Mouse (Mus musculus) MEL (cell line): Measurements from ENCODE around the gene Nfkbil1. TPM values are rescaled to one million over a fixed set of nuclear protein-coding genes. Genes with fewer than 3 reads are reported as not detected.

Experiments
- DNase-seq: peaks from one replicate; pipeline ENCODE4 v3.0.0; 2011; ENCODE audit warnings: low read depth, low spot score
- H3K27ac ChIP-seq: 2 replicates; pipeline ENCODE4 v1.5.1; 2012; ENCODE audit warnings: low read depth, mild to moderate bottlenecking, control low read depth, low read length, moderate library complexity; ENCODE audit not compliant: control insufficient read depth
- H3K27me3 ChIP-seq, 2 experiments: fragments of 150-350 bp in 1 of 2; sonication (generic) in 1 of 2; 2 replicates each; pipeline ENCODE4 v1.6.1; 2012; ENCODE audit warnings: low read length in 2 of 2, mild to moderate bottlenecking in 2 of 2, improper control_type of control experiment in 1 of 2, moderate library complexity in 1 of 2; ENCODE audit not compliant: insufficient read depth in 2 of 2, control insufficient read depth in 1 of 2
- H3K36me3 ChIP-seq, 2 experiments: 2 replicates each; pipeline ENCODE4 v1.6.1; 2012 to 2014; ENCODE audit warnings: low read length in 2 of 2, improper control_type of control experiment in 1 of 2, inconsistent platforms in 1 of 2, mild to moderate bottlenecking in 1 of 2; ENCODE audit not compliant: insufficient read depth in 2 of 2, control insufficient read depth in 1 of 2
- H3K4me1 ChIP-seq, 2 experiments: fragments of 150-350 bp in 1 of 2; sonication (generic) in 1 of 2; 2 replicates each; pipeline ENCODE4 v1.6.1; 2012; ENCODE audit warnings: low read length in 2 of 2, improper control_type of control experiment in 1 of 2, mild to moderate bottlenecking in 1 of 2; ENCODE audit not compliant: insufficient read depth in 2 of 2, control insufficient read depth in 1 of 2
- H3K4me3 ChIP-seq, 2 experiments: fragments of 150-350 bp in 1 of 2; sonication (generic) in 1 of 2; 2 replicates each; pipeline ENCODE4 v1.5.1; 2012; ENCODE audit warnings: low read depth in 2 of 2, low read length in 2 of 2, mild to moderate bottlenecking in 2 of 2, moderate library complexity in 2 of 2, control low read depth in 1 of 2, improper control_type of control experiment in 1 of 2; ENCODE audit not compliant: control insufficient read depth in 1 of 2, insufficient read depth in 1 of 2
- H3K79me2 ChIP-seq: 2 replicates; pipeline ENCODE4 v1.6.1; 2012; ENCODE audit warnings: mild to moderate bottlenecking, low read length, moderate library complexity; ENCODE audit not compliant: control insufficient read depth, poor library complexity, insufficient read depth
- H3K9ac ChIP-seq: 2 replicates; pipeline ENCODE4 v1.6.1; 2012; ENCODE audit warnings: low read depth, mild to moderate bottlenecking, control low read depth, low read length, moderate library complexity; ENCODE audit not compliant: control insufficient read depth, poor library complexity, severe bottlenecking
- H3K9me3 ChIP-seq: fragments of 150-350 bp; sonication (generic); replicated peaks from 2 replicates; pipeline ENCODE4 v1.6.1; 2012; ENCODE audit warnings: mild to moderate bottlenecking, low read length, improper control_type of control experiment, moderate library complexity; ENCODE audit not compliant: insufficient read depth
- BHLHE40 ChIP-seq: IDR thresholded peaks from 2 replicates; pipeline ENCODE4 v1.6.1; 2012; ENCODE audit warnings: low read depth, mild to moderate bottlenecking, inconsistent platforms, low read length, improper control_type of control experiment, borderline replicate concordance
- CHD2 ChIP-seq: IDR thresholded peaks from 2 replicates; pipeline ENCODE4 v1.6.1; 2011; ENCODE audit warnings: low read length, improper control_type of control experiment
- CTCF ChIP-seq, 3 experiments: IDR thresholded peaks in 2 of 3; conservative IDR thresholded peaks in 1 of 3; 2 replicates each; pipeline ENCODE4 v1.5.1; 2011 to 2012; ENCODE audit warnings: low read length in 3 of 3, low read depth in 2 of 3, mild to moderate bottlenecking in 2 of 3, improper control_type of control experiment in 1 of 3, inconsistent platforms in 1 of 3, mixed read lengths in 1 of 3, moderate library complexity in 1 of 3; ENCODE audit not compliant: control insufficient read depth in 1 of 3, insufficient read depth in 1 of 3, poor library complexity in 1 of 3, severe bottlenecking in 1 of 3
- JUND ChIP-seq: IDR thresholded peaks from 2 replicates; pipeline ENCODE4 v1.6.1; 2011; ENCODE audit warnings: low read depth, mild to moderate bottlenecking, improper control_type of control experiment, low read length
- KAT2A ChIP-seq: conservative IDR thresholded peaks from 2 replicates; pipeline ENCODE4 v1.6.1; 2012; ENCODE audit warnings: low read depth, low read length, improper control_type of control experiment, inconsistent platforms
- MAX ChIP-seq: IDR thresholded peaks from 2 replicates; pipeline ENCODE4 v1.6.1; 2011; ENCODE audit warnings: low read length, improper control_type of control experiment
- MAZ ChIP-seq: IDR thresholded peaks from 2 replicates; pipeline ENCODE4 v1.6.1; 2012; ENCODE audit warnings: low read depth, mild to moderate bottlenecking, inconsistent platforms, low read length, improper control_type of control experiment
- MEF2A ChIP-seq: IDR thresholded peaks from 2 replicates; pipeline ENCODE4 v1.6.1; 2014; ENCODE audit warnings: low read depth, mild to moderate bottlenecking, inconsistent platforms, low read length, improper control_type of control experiment; ENCODE audit not compliant: poor library complexity, insufficient replicate concordance, severe bottlenecking; ENCODE audit errors: extremely low read depth
- MYC ChIP-seq: IDR thresholded peaks from 2 replicates; pipeline ENCODE4 v1.6.1; 2011; ENCODE audit warnings: low read depth, mild to moderate bottlenecking, low read length, improper control_type of control experiment, moderate library complexity
- NRF1 ChIP-seq: IDR thresholded peaks from 2 replicates; pipeline ENCODE4 v1.6.1; 2014; ENCODE audit warnings: low read depth, mild to moderate bottlenecking, inconsistent platforms, low read length, improper control_type of control experiment, moderate library complexity; ENCODE audit not compliant: poor library complexity, insufficient read depth, severe bottlenecking
- POLR2A ChIP-seq, 2 experiments: IDR thresholded peaks; 2 replicates each; pipeline ENCODE4 v1.6.1; 2011 to 2012; ENCODE audit warnings: low read length in 2 of 2, mild to moderate bottlenecking in 2 of 2, control low read depth in 1 of 2, improper control_type of control experiment in 1 of 2, low read depth in 1 of 2, moderate library complexity in 1 of 2; ENCODE audit not compliant: control insufficient read depth in 1 of 2, insufficient read depth in 1 of 2, poor library complexity in 1 of 2
- POLR2AphosphoS5 ChIP-seq: IDR thresholded peaks from 2 replicates; pipeline ENCODE4 v1.6.1; 2012; ENCODE audit warnings: low read depth, borderline replicate concordance, mild to moderate bottlenecking, inconsistent platforms, low read length, moderate library complexity, mixed read lengths
- RAD21 ChIP-seq: IDR thresholded peaks from 2 replicates; pipeline ENCODE4 v1.6.1; 2011; ENCODE audit warnings: mild to moderate bottlenecking, low read depth, low read length, improper control_type of control experiment
- SMC3 ChIP-seq: IDR thresholded peaks from 2 replicates; pipeline ENCODE4 v1.6.1; 2011; ENCODE audit warnings: low read depth, low read length, improper control_type of control experiment
- TBP ChIP-seq: IDR thresholded peaks from 2 replicates; pipeline ENCODE4 v1.8.0; 2011; ENCODE audit warnings: low read depth, low read length, improper control_type of control experiment
- USF2 ChIP-seq, 2 experiments: IDR thresholded peaks; 2 replicates each; pipeline ENCODE4 v1.6.1; 2011 to 2012; ENCODE audit warnings: improper control_type of control experiment in 2 of 2, low read length in 2 of 2, borderline replicate concordance in 1 of 2, inconsistent platforms in 1 of 2, low read depth in 1 of 2, mild to moderate bottlenecking in 1 of 2; ENCODE audit not compliant: insufficient read depth in 1 of 2
- ZMIZ1 ChIP-seq: IDR thresholded peaks from 2 replicates; pipeline ENCODE4 v1.6.1; 2012; ENCODE audit warnings: low read depth, mild to moderate bottlenecking, inconsistent platforms, low read length, improper control_type of control experiment, moderate library complexity
- polyA plus RNA-seq, 2 experiments: library from polyadenylated mRNA; stranded (reverse) in 1 of 2; unstranded in 1 of 2; fragments of >175 nt in 1 of 2; fragments of >200 nt in 1 of 2; gene quantifications; 2 replicates each; pipeline versions ENCODE4 v1.2.1 to v1.2.4; 2012; ENCODE audit warnings: low replicate concordance in 2 of 2, low read depth in 1 of 2; ENCODE audit not compliant: insufficient read length in 2 of 2, insufficient read depth in 1 of 2, missing spikeins in 1 of 2
- total RNA-seq: library from RNA; depleted of rRNA; stranded (reverse); fragments of 300-350 nt; gene quantifications from 2 replicates; pipeline ENCODE4 v1.2.3, GENCODE M21; 2012

The Nfkbil1 gene
- total and polyA plus RNA-seq, 3 experiments = 10.3 to 26.0 TPM; not detected in 1

DNA sequence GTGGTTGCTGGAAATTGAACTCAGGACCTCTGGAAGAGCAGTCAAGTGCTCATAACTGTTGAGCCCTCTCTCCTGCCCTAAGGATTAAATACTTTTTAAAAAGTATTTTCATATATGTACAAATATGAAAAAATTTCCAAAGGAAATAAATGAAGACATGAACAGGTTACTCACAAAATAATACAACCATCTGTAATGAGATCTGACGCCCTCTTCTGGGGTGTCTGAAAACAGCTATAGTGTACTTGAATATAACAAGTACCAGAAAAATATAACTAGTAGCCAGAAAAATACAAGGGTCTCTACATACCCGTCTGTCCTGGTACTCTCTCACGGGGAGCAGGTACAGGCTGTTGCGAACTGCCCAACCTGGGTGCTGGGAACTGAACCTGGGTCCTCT lies 11.0 kb downstream of the Nfkbil1 start (continued):
- no peak for TF ChIP-seq USF2 (IDR thresholded peaks at IDR 0.05; ENCODE audit: borderline replicate concordance in 1 of 2, insufficient read depth in 1 of 2, low read depth in 1 of 2, low read length in 2 of 2)
- no peak for TF ChIP-seq ZMIZ1
- TF ChIP-seq RAD21 = peak; percentile 42
- TF ChIP-seq, all 39 proteins: peak for 4

DNA sequence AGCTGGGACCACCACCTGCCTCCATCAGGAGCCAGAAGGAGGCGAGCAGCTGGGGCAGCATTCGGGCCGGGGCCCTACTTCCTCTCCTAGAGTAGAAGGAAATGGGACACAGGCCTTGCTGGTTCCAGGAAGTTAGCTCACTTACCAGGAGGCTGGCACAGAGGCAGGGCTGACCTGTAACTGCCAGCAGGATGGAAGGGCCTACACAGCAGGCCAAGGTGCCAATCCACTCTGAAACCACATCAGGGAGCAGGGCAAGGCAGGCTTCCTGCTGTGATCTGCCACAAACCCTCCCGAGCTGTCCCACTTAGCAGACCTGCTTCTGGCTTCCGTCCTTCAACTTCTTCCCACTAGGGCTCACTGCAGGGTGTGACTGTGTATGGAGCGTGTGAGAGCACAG lies 13.3 kb downstream of the Nfkbil1 start:
- Histone ChIP-seq H3K79me2 (no peaks in the 10 kb centered on the region; the same call in 1 of the 2 replicates), H3K36me3 (peaks cover 2 to 27% of the 10 kb centered on the region in 2 experiments), H3K27ac (no peak overlapping the region), H3K4me1 (peaks cover 6 to 30% of the 10 kb centered on the region in 2 experiments), H3K9ac (no peak overlapping the region), H3K4me3 (no peak overlapping the region), H3K27me3 (no peaks in the 10 kb centered on the region), H3K9me3 (no peaks in the 10 kb centered on the region)
- TF ChIP-seq CTCF (IDR thresholded peaks at IDR 0.05 in 2 of 3, conservative IDR thresholded peaks at IDR 0.05 in 1 of 3; ENCODE audit: control insufficient read depth in 1 of 3, insufficient read depth in 1 of 3, low read depth in 2 of 3, low read length in 3 of 3, poor library complexity in 1 of 3, severe bottlenecking in 1 of 3) = no peak
- TF ChIP-seq MEF2A = no peak
- TF ChIP-seq POLR2AphosphoS5 = no peak
- DNase-seq = no peak

DNA sequence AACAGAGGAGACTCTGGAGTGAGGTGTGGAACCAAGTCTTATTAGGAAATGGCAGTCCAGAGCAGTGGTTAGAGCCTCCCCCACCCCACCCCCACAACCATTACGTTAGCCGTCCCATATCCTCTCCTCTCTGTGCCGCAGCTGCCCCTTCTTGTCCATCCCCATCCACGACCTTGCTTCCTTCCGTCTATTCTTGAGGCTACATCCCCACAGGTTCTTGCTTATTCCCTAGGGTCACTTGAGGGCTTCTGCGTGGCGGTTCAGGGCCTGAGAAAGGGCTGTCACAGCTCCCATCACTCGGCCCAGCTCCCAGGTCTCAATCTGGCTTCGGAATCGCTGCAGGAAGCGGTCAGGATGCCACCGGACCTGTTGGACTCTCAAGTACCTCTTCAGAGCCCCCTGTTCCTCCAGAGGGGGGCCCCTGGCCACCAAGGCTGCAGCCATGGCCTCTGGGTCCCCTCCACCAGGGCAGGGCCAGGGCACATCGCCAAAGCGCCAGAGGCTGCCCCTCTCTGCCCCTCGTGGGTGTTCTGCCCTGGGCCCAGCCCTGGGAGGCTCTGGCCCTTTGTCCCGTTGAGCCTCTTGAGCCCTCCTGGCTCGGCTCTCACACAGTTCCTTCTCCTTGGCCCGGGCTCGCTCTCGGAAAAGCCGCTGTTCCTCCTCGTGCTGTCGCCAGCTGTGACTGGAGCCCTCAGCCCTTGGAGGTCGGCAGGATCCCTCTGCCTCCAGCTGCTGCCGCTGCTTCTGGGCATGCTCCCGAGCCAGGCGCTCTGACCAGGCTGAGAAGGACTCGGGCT lies 15.2 kb downstream of the Nfkbil1 start, which contains the start of gene Gm16181:
Gene Gm16181 (plus strand): TSS at position 679 of the 797 bp plus-strand sequence.
- TF ChIP-seq MAZ (no peak), KAT2A (no peak), SMC3 (no peak), POLR2A (IDR thresholded peaks at IDR 0.05; ENCODE audit: control insufficient read depth in 1 of 2, insufficient read depth in 1 of 2, low read depth in 1 of 2, low read length in 2 of 2, poor library complexity in 1 of 2) (no peak), MAX (no peak), TBP (no peak), CTCF (IDR thresholded peaks at IDR 0.05 in 2 of 3, conservative IDR thresholded peaks at IDR 0.05 in 1 of 3; ENCODE audit: control insufficient read depth in 1 of 3, insufficient read depth in 1 of 3, low read depth in 2 of 3, low read length in 3 of 3, poor library complexity in 1 of 3, severe bottlenecking in 1 of 3) (no peak), JUND (no peak), USF2 (IDR thresholded peaks at IDR 0.05; ENCODE audit: borderline replicate concordance in 1 of 2, insufficient read depth in 1 of 2, low read depth in 1 of 2, low read length in 2 of 2) (no peak), NRF1 (no peak), BHLHE40 (no peak), MYC (no peak), CHD2 (no peak)
- H3K9ac ChIP-seq = peak within 1 kb of the TSS; percentile 17; the same call in 1 of the 2 replicates
- no peak within 1 kb of the TSS for H3K4me3 ChIP-seq
- DNase-seq = no peak
- peaks cover 0 to 27% of the 10 kb centered on the region in 2 experiments for H3K36me3 ChIP-seq
- H3K79me2 ChIP-seq = no peaks in the 10 kb centered on the region; the same call in 1 of the 2 replicates
- peaks cover 6 to 30% of the 10 kb centered on the region in 2 experiments for H3K4me1 ChIP-seq
- H3K9me3 ChIP-seq = no peaks in the 10 kb centered on the region
- no peaks in the 10 kb centered on the region for H3K27me3 ChIP-seq
- peak within 1 kb of the TSS; percentile 94 for H3K27ac ChIP-seq
